Mouse (Mus musculus) Patski (cell line): ENCODE data around the gene Rbm47. TPM values are rescaled to one million over a fixed set of nuclear protein-coding genes. Genes with fewer than 3 reads are reported as not detected.
A peak's percentile ranks its signal among the peaks of the same experiment; 100 is the strongest.

ENCODE experiments used
- ATAC-seq: fragments of 100-300 bp; one replicate; pipeline ENCODE4 v1.8.0; 2021
- CTCF ChIA-PET: fragments of 350-600 bp; sonication (Branson Sonifier 250); formaldehyde crosslinking; loops from one replicate; lab custom pipeline; 2022; ENCODE audit warnings: inconsistent platforms; lab: Charles Lee
- POLR2A ChIA-PET: fragments of 350-600 bp; sonication (Branson Sonifier 250); formaldehyde crosslinking; loops from one replicate; lab custom pipeline; 2022; ENCODE audit warnings: antibody characterized with exemption, inconsistent platforms; lab: Charles Lee
- DNase-seq: peaks from one replicate; pipeline ENCODE4 v3.0.0-alpha.2; 2011; ENCODE audit warnings: low read depth, low spot score
- H3K27me3 ChIP-seq: fragments of 371-371 bp; one replicate; pipeline ENCODE4 v1.5.1; 2021
- CTCF ChIP-seq: fragments of 100-300 bp; IDR thresholded peaks from one replicate; pipeline ENCODE4 v1.5.1; 2021
- in situ Hi-C: fragments of 300-500 bp; cut with MboI; formaldehyde crosslinking; loops from 3 replicates; pipeline ENCODE4 v1.11.1; 2018; ENCODE audit warnings: low pct_unique_long_range_greater_than_20kb, mixed read lengths
- polyA plus RNA-seq: library from polyadenylated mRNA; unstranded; gene quantifications from one replicate; pipeline ENCODE4 v1.2.3, GENCODE M21; 2021

Rbm47 gene
- polyA plus RNA-seq, result 33.4 TPM

DNA sequence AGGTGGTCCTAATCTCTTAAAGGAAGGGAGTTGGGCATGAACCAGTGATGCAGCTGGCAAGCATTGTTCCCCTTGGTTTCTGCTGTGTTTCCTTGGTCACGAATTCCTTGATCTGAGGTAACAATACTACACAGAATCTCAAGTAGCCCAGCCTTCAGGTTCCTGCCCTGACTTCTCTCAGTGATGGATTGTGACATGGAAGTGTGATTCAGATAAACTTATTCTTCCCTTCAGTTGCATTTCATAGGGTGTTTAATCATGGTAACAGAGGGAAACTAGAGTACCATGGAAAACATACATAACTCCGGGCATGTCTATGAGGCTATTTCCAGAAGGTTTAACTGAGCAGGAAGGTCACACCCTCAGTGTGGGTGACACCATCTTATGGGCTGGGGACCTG is at the start of gene Rbm47:
Rbm47 (minus strand) TSS at position 101 of the 400 bp plus-strand sequence.
- no peak for TF ChIP-seq CTCF
- in situ Hi-C loops, result no loop called here
- POLR2A ChIA-PET, result no interaction called here
- no peak for DNase-seq
- ATAC-seq, result no peak
- H3K27me3 ChIP-seq, result no peaks in the 10 kb centered on the region
- CTCF ChIA-PET, result no interaction called here

- no peaks in the 10 kb centered on the region for H3K27me3 ChIP-seq
- CTCF ChIA-PET, result interaction anchor here (1.4 kb wide), 1 partner anchor 17 kb away, joined by 3 read pairs; no protein-coding TSS in a partner anchor
- ATAC-seq (no peak), DNase-seq (no peak)
- POLR2A ChIA-PET, result interaction anchor here (0.6 kb wide), 1 partner anchor 426 kb away, joined by 4 read pairs; no protein-coding TSS in a partner anchor
- TF ChIP-seq CTCF, result no peak
- in situ Hi-C loops, result no loop called here
Observed at GRCm38 (mm10) chr5:66220620-66221019, 47.7 kb upstream of the Rbm47 start.

DNA sequence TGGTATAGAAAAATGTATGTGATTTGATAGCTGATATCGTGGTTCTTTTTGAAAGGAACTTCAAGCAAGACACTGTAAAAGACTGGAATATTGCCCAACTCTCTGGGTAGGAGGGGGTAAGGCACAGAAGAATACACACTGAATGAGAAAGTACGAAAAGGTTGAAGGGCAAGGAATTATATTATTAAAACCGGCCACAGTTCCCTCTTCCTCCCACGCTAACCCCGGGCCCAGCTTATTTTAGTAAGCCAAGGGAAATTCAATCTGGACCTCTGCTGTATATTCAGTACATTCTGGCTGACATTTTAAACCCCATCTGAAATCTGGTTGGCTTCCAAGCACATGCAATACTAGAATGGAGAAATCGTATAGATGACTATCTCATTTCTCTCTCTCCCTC is 46.8 kb upstream of the Rbm47 start:
- ATAC-seq, result no peak
- in situ Hi-C loops, result no loop called here

GRCm38 (mm10) chr5:66215569-66216277 is 42.8 kb upstream of the Rbm47 start:
- no peaks in the 10 kb centered on the region for H3K27me3 ChIP-seq
- ATAC-seq, result no peak
- in situ Hi-C loops, result no loop called here
- ChIA-PET POLR2A (no interaction called here), CTCF (no interaction called here)
- TF ChIP-seq CTCF, result no peak
- no peak for DNase-seq

More for the DNA sequence above, 46.8 kb upstream of the Rbm47 start:
- no peak for DNase-seq
- H3K27me3 ChIP-seq, result no peaks in the 10 kb centered on the region
- ChIA-PET POLR2A (interaction anchor here (0.6 kb wide), 1 partner anchor 215 kb away, joined by 3 read pairs; no protein-coding TSS in a partner anchor), CTCF (interaction anchor here (0.9 to 1.8 kb wide), 2 partner anchors 10 to 151 kb away, joined by 3 to 4 read pairs; no protein-coding TSS in a partner anchor)
- TF ChIP-seq CTCF, result no peak

DNA sequence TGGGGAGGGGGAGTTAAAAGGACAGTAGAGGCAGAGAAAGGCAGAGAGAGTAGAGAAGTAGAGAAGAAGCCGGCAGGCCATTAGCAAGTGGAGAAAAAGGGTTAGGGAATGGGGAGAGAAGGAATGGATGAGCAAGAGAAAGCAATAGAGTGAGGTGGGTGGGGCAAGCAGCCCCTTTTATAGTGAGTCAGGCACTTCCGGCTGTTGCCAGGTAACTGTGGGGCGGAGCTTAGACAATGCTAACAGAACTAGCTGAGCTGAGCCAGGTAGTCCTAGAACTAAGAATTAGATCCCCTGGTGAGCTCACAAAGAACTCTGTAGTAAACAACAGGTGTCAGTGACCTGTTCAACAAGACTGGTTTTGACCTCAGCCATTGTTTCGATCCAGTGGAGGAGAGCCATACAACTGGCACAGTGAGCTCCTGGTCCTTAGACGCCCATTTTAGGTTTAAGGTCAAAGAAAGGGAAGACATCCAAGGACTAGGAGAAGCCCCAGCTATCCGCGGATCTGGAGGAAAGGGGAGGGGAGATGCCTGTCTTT is 41.5 kb upstream of the Rbm47 start:
- ChIA-PET CTCF (no interaction called here), POLR2A (no interaction called here)
- no peak for DNase-seq
- H3K27me3 ChIP-seq, result no peaks in the 10 kb centered on the region
- no peak for ATAC-seq
- in situ Hi-C loops, result no loop called here
- no peak for TF ChIP-seq CTCF

DNA sequence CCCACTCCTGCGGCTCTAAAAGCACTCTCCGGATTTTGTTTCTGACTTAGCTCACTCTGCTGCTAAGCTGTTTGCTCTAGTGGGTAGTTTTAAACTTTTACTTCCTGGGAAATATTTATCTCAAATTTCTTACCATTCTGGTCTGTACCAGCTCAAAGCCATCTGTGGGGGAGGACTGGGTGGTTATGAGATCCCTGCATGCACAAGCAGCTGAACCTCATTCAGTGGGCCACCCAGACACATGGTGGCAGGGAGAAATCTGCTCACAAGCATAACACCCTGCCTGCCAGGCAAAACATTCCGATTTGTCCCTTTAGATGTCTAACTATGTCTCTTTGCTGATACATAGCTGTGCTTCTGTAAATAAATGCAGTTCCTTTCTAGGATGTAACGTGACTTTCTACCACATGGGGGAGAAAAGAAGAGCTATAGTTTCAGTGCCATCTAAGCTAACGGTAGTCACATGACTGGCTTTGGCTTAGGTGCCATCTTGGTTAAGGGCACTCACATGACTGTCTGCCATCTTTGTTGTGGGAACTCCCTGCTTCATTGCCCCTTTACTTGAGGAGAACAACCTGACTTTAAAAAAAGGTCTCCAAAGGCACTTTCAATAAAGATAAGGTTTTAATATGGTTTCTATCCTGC is 36.7 kb upstream of the Rbm47 start:
- CTCF ChIA-PET, result interaction anchor here (1.3 kb wide), 1 partner anchor 9 kb away, joined by 4 read pairs; no protein-coding TSS in a partner anchor
- POLR2A ChIA-PET, result no interaction called here
- ATAC-seq, result no peak
- DNase-seq, result no peak
- TF ChIP-seq CTCF, result no peak
- no peaks in the 10 kb centered on the region for H3K27me3 ChIP-seq
- in situ Hi-C loops, result no loop called here

GRCm38 (mm10) chr5:66204966-66205365 is 32.0 kb upstream of the Rbm47 start:
- POLR2A ChIA-PET, result interaction anchor here (0.7 kb wide), 1 partner anchor 681 kb away, joined by 3 read pairs; no protein-coding TSS in a partner anchor
- in situ Hi-C loops, result no loop called here
- no peaks in the 10 kb centered on the region for H3K27me3 ChIP-seq
- DNase-seq, result no peak
- CTCF ChIA-PET, result no interaction called here
- no peak for ATAC-seq
- no peak for TF ChIP-seq CTCF

DNA sequence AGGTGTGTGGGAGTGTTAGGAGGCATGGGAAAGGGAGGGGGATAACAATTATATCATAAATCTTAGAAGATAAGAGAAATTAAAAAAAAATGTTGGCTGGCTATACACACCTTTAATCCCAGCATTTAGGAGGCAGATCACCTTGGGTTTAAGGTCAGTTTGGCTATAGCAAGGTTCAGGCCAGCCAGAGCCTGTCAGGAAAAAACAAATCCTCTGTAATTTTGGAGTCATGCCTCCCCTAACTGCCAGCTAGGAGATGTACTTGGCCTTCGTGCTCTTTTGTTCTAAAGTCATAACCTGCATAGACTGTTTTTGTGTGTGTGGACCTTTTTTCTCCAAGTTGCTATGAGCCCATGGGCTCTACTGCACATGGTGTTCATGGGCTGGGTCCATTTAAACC is 30.5 kb upstream of the Rbm47 start:
- TF ChIP-seq CTCF, result no peak
- no peaks in the 10 kb centered on the region for H3K27me3 ChIP-seq
- ChIA-PET CTCF (no interaction called here), POLR2A (interaction anchor here (0.7 kb wide), 1 partner anchor 425 kb away, joined by 3 read pairs; no protein-coding TSS in a partner anchor)
- in situ Hi-C loops, result no loop called here
- DNase-seq (no peak), ATAC-seq (no peak)

- TF ChIP-seq CTCF, result no peak
- in situ Hi-C loops, result no loop called here
- CTCF ChIA-PET, result interaction anchor here (0.7 to 1.9 kb wide), 6 partner anchors 12 to 115 kb away, joined by 3 to 8 read pairs (median 3); no protein-coding TSS in a partner anchor
- DNase-seq (peak; percentile 85), ATAC-seq (peak; percentile 95)
- H3K27me3 ChIP-seq, result no peaks in the 10 kb centered on the region
- POLR2A ChIA-PET, result interaction anchor here (0.7 to 1.1 kb wide), 2 partner anchors 56 to 158 kb away, joined by 3 to 4 read pairs; no protein-coding TSS in a partner anchor
Observed at GRCm38 (mm10) chr5:66200044-66200443, 27.1 kb upstream of the Rbm47 start.

DNA sequence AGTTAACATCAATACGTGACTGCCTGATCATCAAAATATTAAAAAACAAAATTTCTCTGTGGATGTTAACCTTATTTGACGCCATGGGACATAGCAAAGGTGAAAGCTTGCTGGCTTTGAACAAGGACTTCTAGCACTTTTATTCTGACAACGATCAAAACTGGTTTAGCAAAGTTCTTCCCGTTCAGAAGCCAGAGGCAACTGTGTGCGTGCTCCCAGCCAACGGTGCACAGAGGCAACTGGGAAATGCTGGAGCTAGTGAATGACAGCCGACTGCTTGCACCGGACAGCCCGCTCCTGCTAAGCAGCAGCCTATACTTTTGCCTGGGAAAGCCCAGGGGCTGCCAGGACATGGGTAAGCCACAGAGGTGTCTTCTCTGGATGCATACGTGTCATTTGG is 22.4 kb upstream of the Rbm47 start:
- in situ Hi-C loops, result no loop called here
- no peak for ATAC-seq
- CTCF ChIA-PET, result no interaction called here
- no peak for DNase-seq
- H3K27me3 ChIP-seq, result no peaks in the 10 kb centered on the region
- no peak for TF ChIP-seq CTCF
- POLR2A ChIA-PET, result interaction anchor here (0.6 kb wide), 1 partner anchor 365 kb away, joined by 3 read pairs; no protein-coding TSS in a partner anchor
